Mouse (Mus musculus): ENCODE results near the gene Rictor.
A peak's percentile ranks its signal among the peaks of the same experiment; 100 is the strongest.
"Not testable (repeated sequence)": the region's sequence is repeated elsewhere in the genome, so short reads cannot be mapped to it uniquely, and the experiment has no call there.

Rictor gene

DNA sequence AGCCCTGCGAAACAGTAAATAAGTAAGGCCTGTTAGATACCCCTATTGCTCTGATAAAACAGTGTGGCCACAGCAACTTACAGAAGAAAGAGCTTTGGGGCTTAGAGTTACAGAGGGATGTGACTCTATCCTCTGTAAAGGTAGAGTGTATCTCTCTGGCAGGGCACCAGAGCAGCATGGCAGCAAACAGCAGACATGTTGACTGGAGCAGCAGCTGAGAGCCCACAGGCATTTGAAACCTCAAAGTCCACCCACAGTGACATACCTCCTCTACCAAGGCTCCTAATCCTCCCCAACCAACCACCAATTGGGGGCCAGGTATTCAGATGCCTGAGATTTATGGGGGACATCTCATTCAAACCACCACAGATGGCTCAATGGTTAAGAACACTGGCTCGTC is 31.0 kb downstream of the Rictor start:
- no peak for DNase-seq

DNA sequence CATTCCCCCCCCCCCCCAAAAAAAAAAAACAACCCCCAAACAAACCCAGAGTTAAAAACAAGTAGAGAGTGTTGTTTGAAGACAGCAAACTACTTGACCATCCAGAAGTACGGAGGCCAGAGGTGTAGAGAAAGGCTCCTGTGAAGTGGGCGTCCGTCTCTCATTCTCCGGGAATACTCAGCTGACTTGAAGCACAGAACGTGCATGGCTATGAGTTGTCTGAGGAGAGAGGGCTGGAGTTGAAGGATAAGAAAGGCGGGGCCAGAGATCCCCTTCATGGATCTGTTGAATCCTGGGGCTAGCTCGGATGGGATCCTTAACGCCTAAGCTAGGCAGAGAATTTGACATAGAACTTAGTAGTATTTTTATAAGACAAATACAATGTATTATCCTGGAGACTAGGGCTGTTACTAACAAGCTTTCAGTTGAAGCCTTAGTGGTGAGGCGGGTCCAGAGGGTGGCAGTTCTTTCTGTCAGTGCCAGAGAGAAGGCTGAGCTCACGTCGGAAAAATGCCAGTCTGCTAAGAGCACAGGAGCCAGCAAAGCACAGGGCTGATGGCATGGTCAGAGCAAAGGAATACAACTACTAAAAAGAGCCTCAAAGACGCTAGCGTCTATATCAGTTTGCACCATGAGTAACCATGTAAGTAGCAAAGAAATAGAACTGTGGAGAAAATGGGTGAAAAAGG is 34.3 kb downstream of the Rictor start:
- no peak for DNase-seq

DNA sequence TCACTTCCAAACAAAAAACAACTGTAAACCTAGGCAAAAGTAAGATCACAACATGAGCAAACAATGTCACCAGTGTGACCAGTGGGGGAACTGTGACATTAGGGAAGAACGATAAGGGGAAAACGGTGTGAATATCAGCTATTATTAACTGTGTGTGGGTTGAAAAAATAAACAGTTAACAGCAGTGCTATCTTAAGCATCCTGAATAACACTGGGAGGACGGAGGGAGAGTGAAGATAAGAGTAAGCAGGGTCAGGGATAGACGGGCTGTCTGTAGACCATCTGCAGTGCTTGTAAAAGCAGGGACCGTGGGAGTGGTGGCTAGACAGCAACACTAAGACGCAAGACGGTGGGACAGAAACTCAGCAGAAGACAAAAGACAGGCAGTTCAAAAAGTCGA is 35.5 kb downstream of the Rictor start:
- DNase-seq: no peak

GRCm38 (mm10) chr15:6746301-6746983 is 38.3 kb downstream of the Rictor start:
- DNase-seq: not testable (repeated sequence)

DNA sequence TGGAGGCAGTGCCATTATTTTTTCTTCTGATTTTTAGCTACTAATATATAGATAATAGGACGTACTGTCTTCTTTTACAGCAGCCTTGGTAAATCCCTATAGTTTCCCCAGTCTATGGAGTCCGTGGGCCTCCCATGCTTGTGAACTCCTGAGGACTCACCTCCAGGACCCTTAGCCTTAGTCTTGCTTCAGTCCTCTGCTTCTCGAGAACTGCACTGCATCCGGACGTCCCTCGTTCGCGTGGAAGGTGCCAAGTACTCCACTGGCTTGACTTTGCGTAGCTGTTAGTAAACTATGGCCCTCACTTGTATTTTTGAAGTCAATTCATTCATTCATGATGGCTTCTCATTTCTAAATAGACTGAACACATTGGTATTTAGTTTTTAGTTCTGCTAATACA is 38.8 kb downstream of the Rictor start:
- no peak for DNase-seq

DNA sequence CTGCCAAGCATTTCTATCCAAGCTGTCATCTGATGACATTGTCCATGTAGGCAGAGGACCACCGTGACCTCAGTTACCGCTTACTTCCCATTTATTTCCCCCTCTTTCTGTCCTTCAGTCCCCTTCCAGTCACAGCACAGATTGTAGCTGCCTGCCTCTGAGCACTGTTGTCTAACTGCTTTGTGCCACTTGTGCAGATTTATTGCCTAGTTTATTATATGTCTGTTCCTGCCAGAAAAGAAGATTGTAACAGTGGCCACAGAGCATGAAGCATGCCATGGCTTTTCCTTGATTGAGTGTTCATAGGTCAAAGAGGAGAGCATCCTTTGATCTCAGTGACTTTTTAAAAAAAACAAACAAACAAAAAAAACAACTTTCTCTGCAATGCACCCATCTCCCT is 46.2 kb downstream of the Rictor start:
- DNase-seq: no peak

GRCm38 (mm10) chr15:6772265-6772664 is 64.1 kb downstream of the Rictor start:
- DNase-seq: no peak

DNA sequence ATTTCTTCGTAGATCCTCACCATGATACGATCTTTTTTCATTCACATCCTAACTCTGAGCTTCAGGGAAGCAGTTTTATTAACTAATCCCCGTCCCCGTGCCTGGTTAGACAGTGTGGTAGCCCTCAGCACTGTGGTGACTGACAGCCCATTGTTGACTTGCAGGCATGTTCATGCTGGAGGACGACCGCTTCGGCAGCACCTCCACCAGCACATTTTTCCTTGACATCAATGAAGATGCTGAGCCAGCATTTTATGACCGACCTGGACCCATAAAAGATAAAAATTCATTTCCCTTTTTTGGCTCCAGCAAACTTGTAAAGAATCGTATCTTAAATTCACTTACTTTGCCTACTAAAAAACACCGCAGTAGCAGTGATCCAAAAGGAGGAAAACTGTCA is 78.0 kb downstream of the Rictor start:
- no peak for DNase-seq

- no peak for DNase-seq
These were observed 79.1 kb downstream of the Rictor start for GRCm38 (mm10) chr15:6787236-6787635.

GRCm38 (mm10) chr15:6790011-6790410 is 81.8 kb downstream of the Rictor start:
- DNase-seq: no peak

GRCm38 (mm10) chr15:6791648-6792047 is 83.5 kb downstream of the Rictor start:
- DNase-seq: no peak

GRCm38 (mm10) chr15:6792846-6793245 is 84.7 kb downstream of the Rictor start:
- DNase-seq: no peak

DNA sequence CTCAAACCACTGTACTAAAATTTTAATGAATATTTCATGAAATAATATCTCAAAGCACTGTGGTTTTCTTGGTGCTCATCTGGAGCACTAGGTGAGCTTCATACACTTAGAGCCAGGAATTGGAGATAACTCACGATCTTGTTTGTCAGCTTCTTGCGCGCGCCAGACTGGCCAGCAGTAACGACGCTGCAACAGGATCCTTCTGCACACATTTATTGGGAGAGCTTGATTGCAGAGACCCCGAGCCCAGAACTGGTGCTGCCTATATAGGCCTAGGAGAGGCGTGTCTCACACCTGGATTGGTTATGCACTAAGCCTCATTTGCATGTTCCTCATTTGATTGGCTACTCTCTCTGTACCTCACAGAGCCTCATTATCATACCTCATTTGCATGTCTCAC is 93.0 kb downstream of the Rictor start:
- not testable (repeated sequence) for DNase-seq

DNA sequence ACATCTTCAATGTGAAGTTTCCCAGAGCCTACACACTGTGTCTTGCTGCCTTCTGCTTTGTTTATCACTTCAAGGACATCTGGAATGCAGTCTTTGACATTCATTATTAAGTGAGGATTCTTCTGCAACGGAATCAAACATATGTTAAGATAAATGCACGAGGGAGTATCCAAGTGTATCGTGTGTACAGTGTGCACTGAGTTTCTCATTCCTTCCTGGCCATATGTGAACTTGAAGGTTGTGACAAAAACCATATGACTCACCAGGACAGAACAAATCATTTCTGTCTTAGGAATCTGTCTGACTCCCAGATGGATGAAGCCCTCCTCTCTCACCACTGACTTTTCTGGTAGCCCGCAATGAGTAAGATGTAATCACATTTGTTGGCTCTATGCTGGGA is 107.6 kb downstream of the Rictor start:
- DNase-seq: peak; percentile 24

DNA sequence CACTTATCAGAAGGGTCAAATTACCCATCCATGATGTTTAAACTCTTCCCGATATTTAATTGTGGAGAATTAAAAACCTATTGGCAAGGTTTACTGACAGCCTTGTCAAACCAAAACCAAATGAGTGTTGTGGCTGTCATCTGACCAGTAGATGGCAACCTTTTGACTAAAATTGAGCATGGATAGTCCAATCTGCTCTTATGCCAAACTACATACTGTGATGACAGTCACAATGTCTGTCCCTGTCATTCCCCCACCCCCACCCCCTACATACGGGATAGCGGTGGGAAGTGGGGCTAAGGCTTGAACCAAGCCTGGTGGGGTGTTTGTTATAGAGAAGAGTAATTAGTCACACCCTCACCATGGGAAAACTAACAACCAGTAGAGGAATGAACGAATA is 132.0 kb downstream of the Rictor start:
- no peak for DNase-seq

- no peak for DNase-seq
These were observed 141.7 kb downstream of the Rictor start for GRCm38 (mm10) chr15:6849851-6850250.
